Mouse (Mus musculus) myocyte (in vitro differentiated cells): ENCODE measurements around the gene Hist1h2br. TPM values are rescaled to one million over a fixed set of nuclear protein-coding genes. Genes with fewer than 3 reads are reported as not detected.
"Not testable (repeated sequence)": the region's sequence is repeated elsewhere in the genome, so short reads cannot be mapped to it uniquely, and the experiment has no call there.

Experiments used
- H3K27me3 ChIP-seq: one replicate; pipeline ENCODE4 v1.6.1; 2011; ENCODE audit not compliant: control insufficient read depth, insufficient read depth, insufficient read length
- H3K36me3 ChIP-seq: one replicate; pipeline ENCODE4 v1.6.1; 2011; ENCODE audit not compliant: control insufficient read depth, insufficient read depth
- H3K4me2 ChIP-seq: one replicate; pipeline ENCODE4 v1.6.1; 2011; ENCODE audit warnings: low read depth, control low read depth
- H3K4me3 ChIP-seq: one replicate; pipeline ENCODE4 v1.5.1; 2011; ENCODE audit warnings: mild to moderate bottlenecking, control low read depth, moderate library complexity
- H3K79me2 ChIP-seq: one replicate; pipeline ENCODE4 v1.6.1; 2011; ENCODE audit not compliant: control insufficient read depth, insufficient read depth
- H3ac ChIP-seq: one replicate; pipeline ENCODE4 v1.6.1; 2011; ENCODE audit not compliant: control insufficient read depth, insufficient read length
- CEBPB ChIP-seq: IDR thresholded peaks from 2 replicates; pipeline ENCODE4 v1.6.1; 2011; ENCODE audit warnings: mild to moderate bottlenecking, moderate library complexity; ENCODE audit not compliant: poor library complexity, insufficient read depth, severe bottlenecking
- E2F4 ChIP-seq: IDR thresholded peaks from one replicate; pipeline ENCODE4 v1.6.1; 2011; ENCODE audit warnings: mild to moderate bottlenecking, control low read depth, moderate library complexity; ENCODE audit not compliant: insufficient read depth
- MAX ChIP-seq: IDR thresholded peaks from one replicate; pipeline ENCODE4 v1.6.1; 2011; ENCODE audit warnings: low read depth, mild to moderate bottlenecking, control low read depth
- MYOD1 ChIP-seq, 3 experiments: IDR thresholded peaks; one replicate each; pipeline ENCODE4 v1.6.1; 2011; ENCODE audit warnings: control low read depth in 2 of 3, low read depth in 2 of 3, mild to moderate bottlenecking in 2 of 3, moderate library complexity in 1 of 3; ENCODE audit not compliant: insufficient read length in 2 of 3, control insufficient read depth in 1 of 3
- MYOG ChIP-seq, 3 experiments: IDR thresholded peaks; one replicate each; pipeline ENCODE4 v1.6.1; 2011; ENCODE audit warnings: control low read depth in 2 of 3, low read depth in 2 of 3, mild to moderate bottlenecking in 2 of 3; ENCODE audit not compliant: insufficient read length in 2 of 3, control insufficient read depth in 1 of 3, insufficient read depth in 1 of 3
- POLR2A ChIP-seq: IDR thresholded peaks from one replicate; pipeline ENCODE4 v1.6.1; 2011; ENCODE audit warnings: low read depth, mild to moderate bottlenecking, control low read depth, moderate library complexity; ENCODE audit not compliant: insufficient read length
- POLR2AphosphoS2 ChIP-seq: IDR thresholded peaks from one replicate; pipeline ENCODE4 v1.6.1; 2011; ENCODE audit warnings: low read depth, control low read depth; ENCODE audit not compliant: insufficient read length
- REST ChIP-seq: IDR thresholded peaks from one replicate; pipeline ENCODE4 v1.6.1; 2011; ENCODE audit warnings: mild to moderate bottlenecking, control low read depth, moderate library complexity; ENCODE audit not compliant: insufficient read depth, insufficient read length
- SRF ChIP-seq: IDR thresholded peaks from one replicate; pipeline ENCODE4 v1.6.1; 2011; ENCODE audit warnings: low read depth; ENCODE audit not compliant: control insufficient read depth, insufficient read length
- TCF12 ChIP-seq: IDR thresholded peaks from one replicate; pipeline ENCODE4 v1.6.1; 2011; ENCODE audit warnings: mild to moderate bottlenecking, control low read depth; ENCODE audit not compliant: poor library complexity, insufficient read depth, severe bottlenecking
- TCF3 ChIP-seq: IDR thresholded peaks from one replicate; pipeline ENCODE4 v1.6.1; 2011; ENCODE audit warnings: low read depth, control low read depth; ENCODE audit not compliant: insufficient read length
- USF1 ChIP-seq: IDR thresholded peaks from one replicate; pipeline ENCODE4 v1.6.1; 2011; ENCODE audit warnings: low read depth, mild to moderate bottlenecking, control low read depth, moderate library complexity
- polyA plus RNA-seq: library from polyadenylated mRNA; unstranded; fragments of >200 nt; fragmentation: generic; extraction: Trizol; gene quantifications from one replicate; pipeline ENCODE4 v1.2.1, GENCODE M21; 2012; ENCODE audit warnings: missing spikeins

Gene Hist1h2br
- polyA plus RNA-seq, 1 experiment = 71.7 TPM

GRCm38 (mm10) chr13:21847883-21848282 lies 14.3 kb downstream of the Hist1h2br start:
- no peak overlapping the region for H3ac ChIP-seq
- TF ChIP-seq POLR2A (no peak), SRF (no peak), CEBPB (no peak)
- H3K79me2 ChIP-seq = no peaks in the 10 kb centered on the region
- H3K4me3 ChIP-seq = no peak overlapping the region
- no peaks in the 10 kb centered on the region for H3K36me3 ChIP-seq
- no peak overlapping the region for H3K4me2 ChIP-seq
- no peaks in the 10 kb centered on the region for H3K27me3 ChIP-seq

GRCm38 (mm10) chr13:21850696-21851095 lies 17.2 kb downstream of the Hist1h2br start:
- not testable (repeated sequence) for H3K4me2 ChIP-seq, H3K4me3 ChIP-seq, H3K27me3 ChIP-seq, H3K79me2 ChIP-seq, H3K36me3 ChIP-seq, H3ac ChIP-seq

DNA sequence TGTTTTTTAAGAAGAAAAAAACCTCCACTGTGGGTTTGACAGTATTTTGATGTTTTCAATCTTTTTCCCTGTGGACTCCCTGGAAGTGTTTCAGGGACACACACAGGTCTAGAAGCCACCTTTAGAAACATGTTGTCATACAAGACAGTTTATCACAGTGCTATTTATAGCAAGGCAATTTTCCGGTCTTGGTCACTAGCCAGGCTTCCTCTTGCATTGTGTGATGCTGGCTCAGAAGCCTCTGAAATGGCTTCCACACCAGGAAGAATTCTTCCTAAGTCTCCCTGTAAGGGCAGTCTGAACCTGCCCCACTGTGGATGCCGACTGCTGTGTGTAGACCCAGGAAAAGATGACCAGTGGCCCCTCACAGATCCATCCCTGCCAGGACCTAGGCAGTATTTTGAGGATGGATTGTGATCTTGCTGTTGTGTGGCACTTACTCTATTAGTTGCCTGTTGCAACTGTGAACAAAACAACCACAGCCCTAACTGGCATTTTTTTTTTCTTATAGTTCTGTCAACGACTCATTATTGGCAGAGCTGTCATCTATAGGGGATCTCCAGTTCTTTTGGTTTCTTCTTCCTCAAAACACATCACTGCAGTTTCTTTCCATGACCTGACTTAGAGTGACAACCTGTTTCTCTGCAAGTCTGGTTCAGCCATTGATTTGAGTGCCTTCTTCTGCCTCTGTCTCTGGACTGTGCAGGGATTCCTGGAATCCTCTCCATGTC lies 18.8 kb downstream of the Hist1h2br start:
- H3K4me3 ChIP-seq = no peak overlapping the region
- no peak overlapping the region for H3K4me2 ChIP-seq
- no peak overlapping the region for H3ac ChIP-seq

DNA sequence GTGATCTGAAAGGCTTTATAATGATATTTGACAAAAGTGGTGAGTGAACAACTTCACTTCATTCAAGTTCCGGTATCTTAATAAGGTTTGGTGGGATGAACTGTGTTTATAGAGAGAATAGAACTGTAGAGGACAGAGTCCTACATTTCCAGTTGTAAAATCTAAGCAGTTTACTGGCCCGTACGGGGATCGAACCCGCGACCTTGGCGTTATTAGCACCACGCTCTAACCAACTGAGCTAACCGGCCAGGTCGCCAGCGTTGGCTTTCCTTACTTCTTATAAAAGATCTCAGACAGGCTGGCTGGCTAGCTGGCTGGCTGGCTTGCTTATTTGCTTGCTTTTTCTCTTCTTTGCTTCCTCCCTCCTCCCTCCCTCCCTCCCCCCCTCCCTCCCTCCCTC lies 21.6 kb downstream of the Hist1h2br start:
- Histone ChIP-seq H3ac (no peak overlapping the region), H3K4me2 (no peak overlapping the region), H3K36me3 (no peaks in the 10 kb centered on the region), H3K79me2 (no peaks in the 10 kb centered on the region), H3K4me3 (peak overlapping the region; percentile 28), H3K27me3 (no peaks in the 10 kb centered on the region)
- no peak for TF ChIP-seq MYOD1 (IDR thresholded peaks at IDR 0.05; ENCODE audit: control insufficient read depth in 1 of 3, insufficient read length in 2 of 3, low read depth in 2 of 3)
- no peak for TF ChIP-seq TCF12
- no peak for TF ChIP-seq USF1
- no peak for TF ChIP-seq SRF
- TF ChIP-seq REST = no peak
- no peak for TF ChIP-seq MAX
- no peak for TF ChIP-seq E2F4
- TF ChIP-seq CEBPB = no peak
- no peak for TF ChIP-seq POLR2AphosphoS2
- TF ChIP-seq POLR2A = no peak

More for the DNA sequence above, 18.8 kb downstream of the Hist1h2br start:
- no peak for TF ChIP-seq CEBPB
- no peak for TF ChIP-seq TCF12
- TF ChIP-seq MAX = no peak
- TF ChIP-seq REST = no peak
- no peak for TF ChIP-seq POLR2AphosphoS2
- no peak for TF ChIP-seq POLR2A
- no peak for TF ChIP-seq SRF
- TF ChIP-seq MYOD1 (IDR thresholded peaks at IDR 0.05; ENCODE audit: control insufficient read depth in 1 of 3, insufficient read length in 2 of 3, low read depth in 2 of 3) = no peak
- no peak for TF ChIP-seq TCF3
- TF ChIP-seq E2F4 = no peak
- no peak for TF ChIP-seq MYOG (IDR thresholded peaks at IDR 0.05; ENCODE audit: control insufficient read depth in 1 of 3, insufficient read depth in 1 of 3, insufficient read length in 2 of 3, low read depth in 2 of 3)
- TF ChIP-seq USF1 = no peak
- no peaks in the 10 kb centered on the region for H3K79me2 ChIP-seq
- H3K36me3 ChIP-seq = no peaks in the 10 kb centered on the region
- H3K27me3 ChIP-seq = no peaks in the 10 kb centered on the region

GRCm38 (mm10) chr13:21855698-21856162 lies 22.2 kb downstream of the Hist1h2br start:
- Histone ChIP-seq H3K4me2 (peak overlapping the region; percentile 84), H3K79me2 (no peaks in the 10 kb centered on the region), H3K4me3 (peak overlapping the region; percentile 28), H3K36me3 (no peaks in the 10 kb centered on the region), H3K27me3 (no peaks in the 10 kb centered on the region), H3ac (no peak overlapping the region)
- TF ChIP-seq TCF12 (no peak), CEBPB (0 out of 2 replicates have a peak, but pooled peaks have one; percentile 13), MYOG (IDR thresholded peaks at IDR 0.05; ENCODE audit: control insufficient read depth in 1 of 3, insufficient read depth in 1 of 3, insufficient read length in 2 of 3, low read depth in 2 of 3) (no peak), MYOD1 (IDR thresholded peaks at IDR 0.05; ENCODE audit: control insufficient read depth in 1 of 3, insufficient read length in 2 of 3, low read depth in 2 of 3) (no peak)
